ENCODE assay signal across 29 mouse cellular contexts in the genomic region with DNA sequence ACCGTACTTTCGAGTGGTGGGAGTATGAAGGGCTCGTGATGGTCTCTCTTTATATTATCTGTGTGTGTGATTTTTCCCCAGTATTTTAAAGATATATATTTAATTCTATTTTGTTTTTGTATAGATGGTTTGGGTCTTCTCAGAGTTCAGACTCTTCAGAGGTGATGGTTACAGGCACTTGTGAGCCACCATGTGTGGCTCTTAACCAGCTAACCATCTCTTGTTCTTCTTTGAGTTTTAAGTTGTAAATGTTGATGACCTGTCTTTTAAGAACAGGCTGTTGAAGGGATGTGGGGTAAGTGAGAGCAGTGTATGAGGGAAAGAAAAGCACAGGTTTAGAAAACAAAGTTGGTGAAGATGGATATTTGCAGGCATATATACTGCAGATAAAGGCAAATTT. TPM values are rescaled to one million over a fixed set of nuclear protein-coding genes. Genes with fewer than 3 reads are reported as not detected.
"Had no signal": no experiment of that assay in that cellular context is flagged by ENCODE, and none has a peak within 500 bp of the region (broad histone marks: within the 10 kb centered on the region; RNA-seq: fewer than 3 reads in every experiment).

No protein-coding gene starts in this region.

- DNase-seq: kidney, adult 8-10 months; kidney, postnatal 36 days; layer of hippocampus, postnatal 36 days; liver, embryonic 13.5 days; lung, adult 2 months; lung, postnatal 14 days; lung, postnatal 4 days; midbrain, embryonic 14.5 days; thymus, adult 18-20 months; thymus, postnatal 4 days had no signal

- H3K36me3 ChIP-seq: kidney, embryonic 15.5 days; liver, embryonic 13.5 days; neural tube, embryonic 12.5 days; neural tube, embryonic 15.5 days had no signal

- H3K27me3 ChIP-seq: kidney, embryonic 15.5 days; liver, embryonic 13.5 days; neural tube, embryonic 12.5 days; neural tube, embryonic 15.5 days had no signal

- H3K4me3 ChIP-seq: kidney, embryonic 15.5 days; left cerebral cortex, adult 2 months; liver, embryonic 13.5 days; neural tube, embryonic 12.5 days; neural tube, embryonic 15.5 days had no signal

- H3K4me2 ChIP-seq: kidney, embryonic 15.5 days; liver, embryonic 13.5 days; midbrain, embryonic 11.5 days; neural tube, embryonic 12.5 days; neural tube, embryonic 15.5 days had no signal

RNA-seq across cellular contexts. Expression of gene Hfe2, which starts 30.1 kb away (rescaled TPM):
- total RNA-seq: megakaryocyte progenitor cell, adult 5-6 weeks; megakaryocyte-erythroid progenitor cell, adult 5-6 weeks had no signal
- polyA plus RNA-seq: small intestine, adult 2 months had no signal

RNA-seq across cellular contexts. Expression of gene BC107364, which starts 42.8 kb away (rescaled TPM):
- total RNA-seq: layer of hippocampus, adult 8-10 months; layer of hippocampus, postnatal 10 days; layer of hippocampus, postnatal 36 days; left cerebral cortex, adult 2 months; left cerebral cortex, postnatal 10 days; left cerebral cortex, postnatal 36 days; liver, adult 2 months; megakaryocyte progenitor cell, adult 5-6 weeks; megakaryocyte-erythroid progenitor cell, adult 5-6 weeks; midbrain, postnatal 0 days had no signal
- polyA plus RNA-seq: kidney, embryonic 15.5 days; limb, embryonic 11.5 days; limb, embryonic 14.5 days; liver, adult 2 months; liver, embryonic 13.5 days; liver, embryonic 16.5 days; lung, adult 2 months; midbrain, embryonic 11.5 days; midbrain, embryonic 14.5 days; midbrain, postnatal 0 days; neural tube, embryonic 12.5 days; neural tube, embryonic 15.5 days; small intestine, adult 2 months; spleen, adult 2 months; stomach, embryonic 14.5 days had no signal
